Mouse (Mus musculus) v-Abl transformed pro-B cells (cell line): ENCODE measurements around the gene Kirrel3.

Source experiments
- in situ Hi-C, 2 experiments: fragments of 400-800 bp; cut with MboI; formaldehyde crosslinking; loops; one replicate each; pipeline ENCODE4 v1.15.1; 2025; ENCODE audit not compliant: unreplicated experiment in 2 of 2

Kirrel3 gene

DNA sequence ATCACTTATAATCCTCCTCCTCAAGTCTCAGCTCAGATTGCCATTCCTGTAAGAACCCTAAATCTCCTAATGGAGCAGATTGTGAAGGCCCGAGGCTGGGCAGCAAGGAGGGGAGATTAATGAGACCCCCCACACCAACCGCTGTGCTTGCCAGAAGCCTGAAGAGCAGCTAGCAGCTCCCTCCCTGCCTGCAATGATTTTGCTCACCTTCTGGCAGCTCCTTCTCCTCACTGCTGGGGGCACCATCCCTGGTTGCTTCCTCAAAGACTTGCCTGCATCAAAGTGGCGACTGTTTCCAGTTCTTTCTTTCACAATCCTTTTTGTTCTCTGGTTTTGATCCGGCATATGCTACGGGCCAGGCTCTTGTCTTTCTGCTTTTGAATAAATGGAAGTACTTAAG is 253.7 kb downstream of the Kirrel3 start:
- in situ Hi-C loops, result no loop called here

- in situ Hi-C loops, result no loop called here
Observed at GRCm38 (mm10) chr9:34740814-34741213, 255.1 kb downstream of the Kirrel3 start.

- in situ Hi-C loops, result no loop called here
Observed at GRCm38 (mm10) chr9:34748003-34748402, 262.3 kb downstream of the Kirrel3 start.

- in situ Hi-C loops, result no loop called here
Observed at GRCm38 (mm10) chr9:34749161-34749560, 263.5 kb downstream of the Kirrel3 start.

DNA sequence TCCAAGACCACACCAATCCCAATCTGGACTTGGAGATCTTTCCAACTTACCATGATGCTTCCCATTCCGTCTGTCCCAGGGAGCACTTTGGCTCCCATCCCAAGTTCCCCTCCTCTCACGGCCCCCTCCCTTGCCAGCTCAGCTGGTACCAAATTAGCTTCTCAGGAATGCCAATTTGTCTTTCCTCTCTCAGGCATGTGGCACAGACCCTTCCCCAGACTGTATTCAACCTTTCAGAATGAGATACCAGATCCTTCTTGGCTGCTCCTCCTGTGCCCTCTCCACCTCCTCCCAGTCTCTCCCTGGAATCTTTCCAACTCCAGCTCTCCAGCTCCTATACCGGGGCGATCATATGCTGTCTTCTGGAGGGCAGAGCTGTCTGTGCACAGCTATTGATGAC is 264.2 kb downstream of the Kirrel3 start:
- in situ Hi-C loops, result loop anchor here (5.0 to 25.0 kb wide), 3 partner anchors 412 to 1493 kb away; no protein-coding TSS in a partner anchor

- in situ Hi-C loops, result loop anchor here (5.0 to 25.0 kb wide), 3 partner anchors 411 to 1494 kb away; no protein-coding TSS in a partner anchor
Observed at GRCm38 (mm10) chr9:34750887-34751286, 265.2 kb downstream of the Kirrel3 start.

DNA sequence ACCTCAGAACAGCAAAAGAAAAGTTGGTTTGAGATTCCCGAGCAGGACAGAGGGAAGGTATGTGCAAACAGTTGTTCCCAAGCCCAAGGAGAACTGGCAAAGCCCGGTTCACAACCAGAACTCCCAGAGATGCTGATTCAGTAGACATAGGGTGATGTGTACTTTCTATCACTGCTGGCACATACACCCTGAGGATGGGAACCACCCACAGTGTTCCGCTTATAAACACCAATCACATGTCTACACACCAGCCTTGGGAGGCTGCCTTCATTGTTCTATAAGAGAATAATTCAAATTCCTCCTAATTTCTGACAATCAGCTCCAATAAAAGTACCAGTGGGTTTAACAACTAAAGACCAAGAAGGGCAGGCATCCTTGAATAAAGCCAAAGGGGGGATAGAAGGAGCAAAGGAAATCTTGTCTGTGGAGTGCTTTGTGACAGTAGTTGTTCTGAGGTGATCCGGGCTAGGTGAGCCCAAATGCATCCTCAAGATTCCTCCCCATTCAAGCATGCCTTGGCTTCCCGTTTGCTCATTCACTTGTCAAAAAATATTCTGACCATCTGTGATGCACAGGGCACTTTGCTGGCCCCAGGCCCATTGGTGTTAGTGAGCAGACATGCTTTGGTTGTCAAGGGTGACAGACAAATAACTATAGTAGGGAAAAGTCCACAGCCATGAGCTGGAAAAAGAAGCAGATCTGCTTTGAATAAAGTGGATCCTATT is 266.5 kb downstream of the Kirrel3 start:
- in situ Hi-C loops, result loop anchor here (5.0 to 25.0 kb wide), 3 partner anchors 410 to 1495 kb away; no protein-coding TSS in a partner anchor

- in situ Hi-C loops, result loop anchor here (5.0 to 25.0 kb wide), 3 partner anchors 410 to 1495 kb away; no protein-coding TSS in a partner anchor
Observed at GRCm38 (mm10) chr9:34752801-34753170, 267.1 kb downstream of the Kirrel3 start.

DNA sequence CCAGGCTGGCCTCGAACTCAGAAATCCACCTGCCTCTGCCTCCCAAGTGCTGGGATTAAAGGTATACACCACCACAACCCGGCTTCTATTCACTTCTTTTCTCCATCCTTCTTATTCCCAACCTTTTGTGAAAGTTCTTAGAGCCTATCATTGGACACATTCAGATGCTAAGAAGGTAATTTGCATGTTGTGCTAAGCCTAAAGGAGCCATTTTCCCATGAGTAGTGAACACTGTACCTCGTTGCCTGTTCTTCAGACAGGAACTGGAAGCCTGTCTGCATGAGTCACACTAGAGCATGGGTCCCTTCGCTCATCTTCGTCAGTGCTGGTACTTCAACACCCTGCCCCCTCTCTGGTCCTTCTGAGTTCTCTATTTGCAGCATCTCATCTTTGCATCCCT is 268.2 kb downstream of the Kirrel3 start:
- in situ Hi-C loops, result loop anchor here (5.0 to 25.0 kb wide), 3 partner anchors 408 to 1497 kb away; no protein-coding TSS in a partner anchor

DNA sequence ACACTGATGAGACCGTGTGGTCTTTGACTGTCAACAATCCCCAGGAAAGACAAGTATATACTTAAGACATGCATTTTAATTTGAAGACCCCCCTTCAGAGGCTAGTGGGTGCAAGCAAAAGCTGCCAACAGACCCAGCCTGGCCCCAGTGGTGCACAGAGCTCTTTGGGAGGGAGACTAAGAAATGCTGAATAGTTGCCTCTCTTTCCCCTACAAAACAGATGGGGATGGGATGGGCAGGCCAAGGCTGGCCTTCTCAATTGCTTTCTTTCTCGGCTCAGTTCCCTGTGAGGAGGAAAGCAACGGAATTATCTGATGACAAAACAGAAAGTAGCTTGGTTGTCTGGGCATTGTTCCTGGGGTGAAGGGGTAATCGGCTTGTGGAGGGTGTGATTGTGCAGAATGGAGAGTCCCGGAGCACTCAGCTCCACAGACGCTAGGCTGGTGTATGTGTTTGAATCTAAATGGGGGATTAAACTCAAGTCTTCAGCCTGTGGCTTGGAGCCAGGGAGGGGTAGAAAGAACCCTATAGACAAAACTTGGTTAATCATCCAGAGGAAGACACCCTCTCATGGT is 268.9 kb downstream of the Kirrel3 start:
- in situ Hi-C loops, result loop anchor here (5.0 to 25.0 kb wide), 3 partner anchors 408 to 1497 kb away; no protein-coding TSS in a partner anchor

GRCm38 (mm10) chr9:34756055-34756454 is 270.4 kb downstream of the Kirrel3 start:
- in situ Hi-C loops, result loop anchor here (25.0 kb wide), 1 partner anchor 406 kb away; no protein-coding TSS in a partner anchor

- in situ Hi-C loops, result loop anchor here (25.0 kb wide), 1 partner anchor 403 kb away; no protein-coding TSS in a partner anchor
Observed at GRCm38 (mm10) chr9:34758925-34759324, 273.2 kb downstream of the Kirrel3 start.

DNA sequence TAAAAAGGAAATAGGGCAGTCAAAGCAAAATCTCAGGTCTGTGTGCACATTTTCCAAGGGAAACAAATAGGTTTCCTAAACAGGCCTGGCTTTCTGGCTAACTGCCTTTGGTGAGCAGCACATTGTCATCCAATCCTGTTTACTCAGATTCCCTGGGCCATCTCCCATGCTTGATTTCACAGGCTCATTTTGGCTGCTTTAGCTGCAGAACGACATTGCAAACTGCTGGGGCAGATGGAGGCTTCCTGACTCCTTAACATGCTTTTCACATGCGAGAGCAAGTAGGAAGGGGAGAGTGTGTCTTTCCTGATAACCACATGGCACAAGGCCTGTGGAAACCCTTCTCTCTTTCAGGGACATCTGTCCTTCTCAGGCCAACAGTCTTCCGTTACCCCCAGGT is 274.8 kb downstream of the Kirrel3 start:
- in situ Hi-C loops, result loop anchor here (25.0 kb wide), 1 partner anchor 402 kb away; no protein-coding TSS in a partner anchor

- in situ Hi-C loops, result loop anchor here (25.0 kb wide), 1 partner anchor 395 kb away; no protein-coding TSS in a partner anchor
Observed at GRCm38 (mm10) chr9:34766792-34767623, 281.3 kb downstream of the Kirrel3 start.

- in situ Hi-C loops, result loop anchor here (25.0 kb wide), 1 partner anchor 393 kb away; no protein-coding TSS in a partner anchor
Observed at GRCm38 (mm10) chr9:34768961-34769360, 283.3 kb downstream of the Kirrel3 start.

DNA sequence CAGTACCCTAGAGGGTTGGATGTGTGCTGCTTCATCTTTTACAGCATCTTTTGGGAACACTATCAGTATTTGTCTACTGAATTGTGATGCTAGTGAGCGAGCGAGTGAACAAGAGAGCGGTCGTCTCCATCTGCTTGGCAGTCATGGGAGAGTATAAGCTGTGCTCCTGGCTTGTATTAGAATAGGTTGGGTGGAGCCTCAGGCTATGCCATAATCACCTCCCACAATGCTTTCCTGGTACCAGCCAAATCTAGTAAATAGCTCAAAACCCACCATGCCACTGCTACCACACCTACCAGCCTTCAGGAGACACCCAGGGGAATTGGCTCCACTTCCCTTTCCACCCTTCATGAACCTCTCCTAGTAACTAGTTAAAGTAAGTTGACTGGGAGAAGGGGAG is 285.3 kb downstream of the Kirrel3 start:
- in situ Hi-C loops, result loop anchor here (25.0 kb wide), 1 partner anchor 391 kb away; no protein-coding TSS in a partner anchor

DNA sequence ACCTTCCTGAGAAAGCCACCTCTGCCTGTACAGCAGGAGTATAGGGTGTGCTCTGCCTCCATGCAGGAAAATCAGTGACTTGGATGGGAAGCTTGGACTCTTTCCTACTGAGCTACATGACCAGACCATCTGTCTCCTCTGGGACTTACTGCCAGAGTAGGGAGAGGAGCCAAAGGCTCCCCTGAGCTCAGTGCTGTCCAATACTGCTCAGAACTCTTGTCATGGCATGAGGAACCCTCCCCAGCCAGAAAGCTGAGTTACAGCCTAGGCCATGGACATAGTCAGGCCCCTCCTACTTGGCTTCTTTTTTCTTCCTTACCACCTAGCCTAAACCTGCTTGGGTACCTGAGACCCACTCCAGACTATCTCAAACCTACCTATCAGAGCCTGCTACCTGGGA is 285.7 kb downstream of the Kirrel3 start:
- in situ Hi-C loops, result loop anchor here (25.0 kb wide), 1 partner anchor 391 kb away; no protein-coding TSS in a partner anchor

- in situ Hi-C loops, result loop anchor here (25.0 kb wide), 1 partner anchor 390 kb away; no protein-coding TSS in a partner anchor
Observed at GRCm38 (mm10) chr9:34772022-34772437, 286.3 kb downstream of the Kirrel3 start.

- in situ Hi-C loops, result no loop called here
Observed at GRCm38 (mm10) chr9:34781356-34781755, 295.7 kb downstream of the Kirrel3 start.

GRCm38 (mm10) chr9:34787915-34788314 is 302.2 kb downstream of the Kirrel3 start:
- in situ Hi-C loops, result no loop called here
